Mouse (Mus musculus) embryonic facial prominence, embryonic 10.5 days (tissue): Measurements from ENCODE around the gene Ptp4a2. TPM values are rescaled to one million over a fixed set of nuclear protein-coding genes. Genes with fewer than 3 reads are reported as not detected.

Source experiments
- DNase-seq: peaks from one replicate; pipeline ENCODE4 v3.0.0-alpha.2; 2017; ENCODE audit warnings: low spot score
- H3K27ac ChIP-seq: fragments of 300-500 bp; sonication (generic); replicated peaks from 2 replicates; pipeline ENCODE4 v1.5.1; 2016; ENCODE audit warnings: mild to moderate bottlenecking
- H3K27me3 ChIP-seq: fragments of 300-500 bp; sonication (generic); replicated peaks from 2 replicates; pipeline ENCODE4 v1.6.1; 2016; ENCODE audit warnings: low read depth, mild to moderate bottlenecking; ENCODE audit not compliant: poor library complexity, severe bottlenecking
- H3K36me3 ChIP-seq: fragments of 300-500 bp; sonication (generic); replicated peaks from 2 replicates; pipeline ENCODE4 v1.6.1; 2016; ENCODE audit warnings: mild to moderate bottlenecking, moderate library complexity
- H3K4me1 ChIP-seq: fragments of 300-500 bp; sonication (generic); 2 replicates; pipeline ENCODE4 v1.6.1; 2016
- H3K4me3 ChIP-seq: fragments of 300-500 bp; sonication (generic); 2 replicates; pipeline ENCODE4 v1.5.1; 2016; ENCODE audit warnings: mild to moderate bottlenecking, moderate library complexity
- H3K9me3 ChIP-seq: fragments of 300-500 bp; sonication (generic); 2 replicates; pipeline ENCODE4 v1.6.1; 2016; ENCODE audit warnings: mild to moderate bottlenecking
- WGBS: fragments of 180-500 bp; shearing (Covaris S2); methylation state at CpG from one replicate; pipeline ENCODE4 v1.1.7; 2016; 5-methylcytosine and 5-hydroxymethylcytosine counted together
- polyA plus RNA-seq: library from polyadenylated mRNA; unstranded; fragments of >200 nt; fragmentation: Nextera tagmentation; extraction: Ambion mirVana; gene quantifications from 2 replicates; pipeline ENCODE4 v1.2.1, GENCODE M21; 2016

Ptp4a2 gene
- polyA plus RNA-seq, 1 experiment from 2014 or later = 296 TPM

GRCm38 (mm10) chr4:129830343-129830944 lies 19.4 kb downstream of the Ptp4a2 start:
- H3K36me3 ChIP-seq = peaks cover under 1% of the 10 kb centered on the region
- 94% methylated on average over 8 of the region's 8 CpGs for WGBS

GRCm38 (mm10) chr4:129834581-129834980 lies 23.6 kb downstream of the Ptp4a2 start:
- DNase-seq = no peak
- no peaks in the 10 kb centered on the region for H3K4me1 ChIP-seq
- 82% methylated on average over 6 of the region's 6 CpGs for WGBS

More at GRCm38 (mm10) chr4:129830343-129830944, 19.4 kb downstream of the Ptp4a2 start:
- Histone ChIP-seq H3K4me1 (no peaks in the 10 kb centered on the region), H3K27ac (no peak overlapping the region), H3K4me3 (no peak overlapping the region), H3K27me3 (no peaks in the 10 kb centered on the region), H3K9me3 (no peaks in the 10 kb centered on the region)
- DNase-seq = no peak

GRCm38 (mm10) chr4:129835296-129835695 lies 24.3 kb downstream of the Ptp4a2 start:
- no peaks in the 10 kb centered on the region for H3K27me3 ChIP-seq
- DNase-seq = no peak
- peaks cover 20% of the 10 kb centered on the region for H3K36me3 ChIP-seq
- H3K9me3 ChIP-seq = no peaks in the 10 kb centered on the region
- no peak overlapping the region for H3K27ac ChIP-seq
- 93% methylated on average over 7 of the region's 7 CpGs for WGBS
- H3K4me3 ChIP-seq = no peak overlapping the region
- H3K4me1 ChIP-seq = no peaks in the 10 kb centered on the region

More at GRCm38 (mm10) chr4:129834581-129834980, 23.6 kb downstream of the Ptp4a2 start:
- no peaks in the 10 kb centered on the region for H3K9me3 ChIP-seq
- H3K36me3 ChIP-seq = peaks cover 13% of the 10 kb centered on the region
- no peak overlapping the region for H3K27ac ChIP-seq
- no peak overlapping the region for H3K4me3 ChIP-seq
- no peaks in the 10 kb centered on the region for H3K27me3 ChIP-seq

GRCm38 (mm10) chr4:129839866-129840555 lies 29.0 kb downstream of the Ptp4a2 start:
- DNase-seq = no peak
- H3K27ac ChIP-seq = no peak overlapping the region
- no peak overlapping the region for H3K4me3 ChIP-seq
- no peaks in the 10 kb centered on the region for H3K9me3 ChIP-seq
- H3K27me3 ChIP-seq = no peaks in the 10 kb centered on the region
- peaks cover 67% of the 10 kb centered on the region for H3K36me3 ChIP-seq
- no peaks in the 10 kb centered on the region for H3K4me1 ChIP-seq
- 85% methylated on average over 7 of the region's 7 CpGs for WGBS

- Histone ChIP-seq H3K27me3 (no peaks in the 10 kb centered on the region), H3K27ac (no peak overlapping the region), H3K4me3 (no peak overlapping the region), H3K36me3 (peaks cover 99% of the 10 kb centered on the region), H3K4me1 (0 out of 2 replicates have a peak, but pooled peaks cover 6% of the 10 kb centered on the region), H3K9me3 (no peaks in the 10 kb centered on the region)
- 86% methylated on average over 9 of the region's 9 CpGs for WGBS
- DNase-seq = no peak
These were observed 35.8 kb downstream of the Ptp4a2 start for GRCm38 (mm10) chr4:129846823-129847222.

- no peak overlapping the region for H3K4me3 ChIP-seq
- no peak overlapping the region for H3K27ac ChIP-seq
- 62% methylated on average over 2 of the region's 2 CpGs for WGBS
- no peaks in the 10 kb centered on the region for H3K9me3 ChIP-seq
- peak; percentile 69 for DNase-seq
- H3K27me3 ChIP-seq = no peaks in the 10 kb centered on the region
- H3K36me3 ChIP-seq = peaks cover 71% of the 10 kb centered on the region
- H3K4me1 ChIP-seq = peaks cover 16% of the 10 kb centered on the region
These were observed 39.5 kb downstream of the Ptp4a2 start for GRCm38 (mm10) chr4:129850491-129850890.

GRCm38 (mm10) chr4:129851861-129852260 lies 40.8 kb downstream of the Ptp4a2 start:
- DNase-seq = no peak
- Histone ChIP-seq H3K36me3 (peaks cover 57% of the 10 kb centered on the region), H3K4me3 (no peak overlapping the region), H3K9me3 (no peaks in the 10 kb centered on the region), H3K4me1 (peaks cover 17% of the 10 kb centered on the region), H3K27ac (no peak overlapping the region), H3K27me3 (no peaks in the 10 kb centered on the region)
- WGBS = 91% methylated on average over 3 of the region's 3 CpGs

- Histone ChIP-seq H3K9me3 (no peaks in the 10 kb centered on the region), H3K27me3 (no peaks in the 10 kb centered on the region), H3K4me1 (peaks cover 17% of the 10 kb centered on the region), H3K27ac (no peak overlapping the region), H3K36me3 (peaks cover 45% of the 10 kb centered on the region), H3K4me3 (no peak overlapping the region)
- no peak for DNase-seq
- 72% methylated on average over 2 of the region's 2 CpGs for WGBS
These were observed 42.0 kb downstream of the Ptp4a2 start for GRCm38 (mm10) chr4:129853053-129853452.

- Histone ChIP-seq H3K4me3 (no peak overlapping the region), H3K9me3 (no peaks in the 10 kb centered on the region), H3K4me1 (peaks cover 17% of the 10 kb centered on the region), H3K27ac (no peak overlapping the region), H3K36me3 (peaks cover 38% of the 10 kb centered on the region), H3K27me3 (no peaks in the 10 kb centered on the region)
- no peak for DNase-seq
- 94% methylated on average over 3 of the region's 3 CpGs for WGBS
These were observed 43.0 kb downstream of the Ptp4a2 start for GRCm38 (mm10) chr4:129853996-129854395.

- Histone ChIP-seq H3K4me1 (peaks cover 17% of the 10 kb centered on the region), H3K27me3 (no peaks in the 10 kb centered on the region), H3K9me3 (no peaks in the 10 kb centered on the region), H3K36me3 (peaks cover 33% of the 10 kb centered on the region), H3K4me3 (no peak overlapping the region), H3K27ac (no peak overlapping the region)
- 88% methylated on average over 3 of the region's 3 CpGs for WGBS
- no peak for DNase-seq
These were observed 43.6 kb downstream of the Ptp4a2 start for GRCm38 (mm10) chr4:129854615-129855014.

- no peaks in the 10 kb centered on the region for H3K27me3 ChIP-seq
- H3K4me3 ChIP-seq = no peak overlapping the region
- no peaks in the 10 kb centered on the region for H3K9me3 ChIP-seq
- no peak for DNase-seq
- 84% methylated on average over 16 of the region's 16 CpGs for WGBS
- no peak overlapping the region for H3K27ac ChIP-seq
- peaks cover 16% of the 10 kb centered on the region for H3K4me1 ChIP-seq
- H3K36me3 ChIP-seq = peaks cover 26% of the 10 kb centered on the region
These were observed 44.3 kb downstream of the Ptp4a2 start for GRCm38 (mm10) chr4:129855051-129855970.

- whole genome bisulfite sequencing = 94% methylated on average over 9 of the region's 9 CpGs
These were observed 49.4 kb downstream of the Ptp4a2 start for GRCm38 (mm10) chr4:129860456-129860855.

More at GRCm38 (mm10) chr4:129860456-129860855, 49.4 kb downstream of the Ptp4a2 start:
- H3K9me3 ChIP-seq = no peaks in the 10 kb centered on the region
- peaks cover 2% of the 10 kb centered on the region for H3K4me1 ChIP-seq
- no peak overlapping the region for H3K27ac ChIP-seq
- H3K4me3 ChIP-seq = no peak overlapping the region
- H3K36me3 ChIP-seq = 0 out of 2 replicates have a peak, but pooled peaks cover 2% of the 10 kb centered on the region
- no peak for DNase-seq
- no peaks in the 10 kb centered on the region for H3K27me3 ChIP-seq
